Mouse (Mus musculus) kidney, adult 2 months (tissue): ENCODE results near the gene Znrf1.

Experiments used
- CTCF ChIP-seq: fragments of 200-500 bp; conservative IDR thresholded peaks from 2 replicates; pipeline ENCODE4 v1.5.1; 2011; ENCODE audit warnings: low read depth, mild to moderate bottlenecking, control low read depth, low read length, moderate library complexity, mixed read lengths; ENCODE audit not compliant: insufficient read depth, insufficient read length
- POLR2A ChIP-seq: fragments of 200-500 bp; IDR thresholded peaks from one replicate; pipeline ENCODE4 v1.6.1; 2011; ENCODE audit warnings: low read depth, low read length, control low read depth

DNA sequence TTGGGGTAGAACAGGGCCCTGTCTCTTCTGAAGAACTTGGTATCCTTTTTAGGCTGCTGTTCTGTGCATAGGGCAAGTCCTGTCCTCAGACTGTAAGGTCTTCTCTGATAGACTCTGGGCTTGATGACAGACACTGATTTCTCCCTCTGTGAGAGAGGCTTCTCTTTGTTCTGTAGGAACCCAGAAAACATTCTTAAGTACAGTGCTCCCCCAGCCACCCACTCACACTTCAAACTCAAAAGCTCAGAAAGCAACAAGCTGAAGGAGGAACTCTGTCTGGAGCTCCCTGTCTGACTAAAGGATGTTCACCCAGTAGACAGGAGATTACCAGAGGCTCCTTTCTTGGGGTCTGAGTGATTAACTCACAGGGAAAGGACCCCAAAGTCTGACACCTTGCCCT is 40.6 kb downstream of the Znrf1 start:
- no peak for TF ChIP-seq CTCF
- TF ChIP-seq POLR2A = no peak
